Mouse (Mus musculus): ENCODE measurements around the gene Nt5c3b.

GRCm38 (mm10) chr11:100442625-100443024, 1.0 kb upstream of the Nt5c3b start:
- TF ChIP-seq EP300 (optimal IDR thresholded peaks at IDR 0.05) (no peak), CTCF (IDR thresholded peaks at IDR 0.05; ENCODE audit: low read depth) (no peak)
